Mouse (Mus musculus) C2C12 (cell line): ENCODE measurements around the gene Zranb3. TPM values are rescaled to one million over a fixed set of nuclear protein-coding genes. Genes with fewer than 3 reads are reported as not detected.
"Not testable (repeated sequence)": the region's sequence is repeated elsewhere in the genome, so short reads cannot be mapped to it uniquely, and the experiment has no call there.

Experiments used
- H3K27me3 ChIP-seq: one replicate; pipeline ENCODE4 v1.6.1; 2011; ENCODE audit not compliant: control insufficient read depth, insufficient read depth, insufficient read length
- H3K36me3 ChIP-seq: one replicate; pipeline ENCODE4 v1.6.1; 2011; ENCODE audit not compliant: control insufficient read depth, insufficient read depth
- H3K4me3 ChIP-seq: one replicate; pipeline ENCODE4 v1.5.1; 2011; ENCODE audit warnings: mild to moderate bottlenecking, control low read depth; ENCODE audit not compliant: poor library complexity, insufficient read depth, severe bottlenecking
- H3K79me2 ChIP-seq: one replicate; pipeline ENCODE4 v1.6.1; 2011; ENCODE audit not compliant: control insufficient read depth, insufficient read depth
- H3K79me3 ChIP-seq: one replicate; pipeline ENCODE4 v1.6.1; 2011; ENCODE audit warnings: low read depth, control low read depth
- H3ac ChIP-seq: one replicate; pipeline ENCODE3; 2011; ENCODE audit warnings: low read depth; ENCODE audit not compliant: control insufficient read depth, insufficient read length
- CEBPB ChIP-seq: IDR thresholded peaks from one replicate; pipeline ENCODE4 v1.6.1; 2011; ENCODE audit warnings: low read depth, mild to moderate bottlenecking, control low read depth, moderate library complexity
- CTCF ChIP-seq: IDR thresholded peaks from one replicate; pipeline ENCODE4 v1.5.1; 2011; ENCODE audit not compliant: control insufficient read depth, insufficient read depth, insufficient read length
- FOSL1 ChIP-seq: IDR thresholded peaks from one replicate; pipeline ENCODE4 v1.8.0; 2011; ENCODE audit warnings: mild to moderate bottlenecking, low read length; ENCODE audit not compliant: poor library complexity, insufficient read depth, severe bottlenecking
- MAX ChIP-seq: IDR thresholded peaks from one replicate; pipeline ENCODE4 v1.6.1; 2011; ENCODE audit warnings: mild to moderate bottlenecking, control low read depth
- MYOD1 ChIP-seq: IDR thresholded peaks from one replicate; pipeline ENCODE4 v1.6.1; 2011; ENCODE audit warnings: low read depth; ENCODE audit not compliant: control insufficient read depth, insufficient read length
- MYOG ChIP-seq: IDR thresholded peaks from one replicate; pipeline ENCODE4 v1.6.1; 2011; ENCODE audit not compliant: control insufficient read depth, insufficient read length; ENCODE audit errors: extremely low read depth
- USF1 ChIP-seq: IDR thresholded peaks from one replicate; pipeline ENCODE4 v1.6.1; 2011; ENCODE audit warnings: low read depth, mild to moderate bottlenecking, control low read depth, moderate library complexity
- long read RNA-seq, 2 experiments: library from polyadenylated mRNA; unstranded; transcript quantifications; one replicate each; pipeline ENCODE4 v2.0.0; 2019 to 2020
- polyA plus RNA-seq: library from polyadenylated mRNA; unstranded; fragments of >200 nt; fragmentation: generic; extraction: Trizol; gene quantifications from one replicate; pipeline ENCODE4 v1.2.1, GENCODE M21; 2012; ENCODE audit warnings: missing spikeins

The Zranb3 gene
- 3.1 TPM for polyA plus RNA-seq
- long read RNA-seq, experiment 1, partial matches to known transcripts, result 0 of 1 reads
- long read RNA-seq, experiment 1, other reads (novel, unspliced or antisense), result 1 of 1 reads
- long read RNA-seq, experiment 2, partial matches to known transcripts, result 4 of 6 reads
- long read RNA-seq, experiment 2, other reads (novel, unspliced or antisense), result 2 of 6 reads

DNA sequence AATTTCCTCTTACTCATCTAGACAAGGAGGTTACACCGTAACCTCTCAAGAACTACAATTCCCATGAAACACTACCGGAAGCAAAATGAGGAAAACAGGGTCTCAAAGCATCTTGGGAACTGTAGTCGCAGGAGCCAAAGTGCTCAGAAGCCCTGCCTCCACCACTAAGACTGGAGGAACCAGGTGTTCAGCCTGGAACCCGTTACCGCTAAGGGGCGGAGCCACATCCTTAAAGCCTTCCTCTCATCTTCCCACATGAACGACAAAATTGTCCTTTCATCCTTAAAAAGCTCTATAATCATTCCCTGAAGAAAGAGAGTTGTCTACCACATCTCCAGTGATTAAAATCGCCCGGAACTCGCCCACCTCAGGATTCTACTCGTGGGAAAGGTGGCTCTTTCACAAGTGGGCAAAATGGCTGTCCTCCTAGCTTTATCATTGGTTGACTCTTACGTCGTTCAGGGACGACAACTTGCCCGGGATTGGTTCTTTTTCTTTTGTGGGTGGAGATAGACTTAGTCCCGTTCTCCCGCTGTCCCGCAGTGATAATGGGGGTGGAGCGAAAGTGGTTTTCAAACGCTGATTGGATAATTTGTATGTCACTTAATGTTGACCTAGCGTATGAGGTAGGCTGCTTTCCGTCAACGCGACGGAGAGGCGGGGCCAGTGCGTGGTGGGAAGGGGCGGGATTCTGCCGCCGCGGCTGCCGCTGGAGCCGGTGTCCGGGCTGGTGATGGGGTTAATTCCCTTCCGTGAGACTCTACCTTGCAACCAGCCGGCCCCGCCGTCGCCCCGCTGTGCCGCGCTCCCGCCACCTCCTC is at the start of gene Zranb3, which contains the start of gene R3hdm1:
Gene Zranb3, minus strand, starts transcription at position 407 of the 821 bp plus-strand sequence.
Gene R3hdm1, plus strand, starts transcription at position 661 of the 821 bp plus-strand sequence.
- peak; percentile 51 for TF ChIP-seq MYOD1
- no peak for TF ChIP-seq CEBPB
- H3ac ChIP-seq, result peak within 1 kb of the TSS; percentile 85
- peak within 1 kb of the TSS; percentile 88 for H3K4me3 ChIP-seq
- H3K27me3 ChIP-seq, result no peaks in the 10 kb centered on the region
- no peaks in the 10 kb centered on the region for H3K36me3 ChIP-seq
- H3K79me3 ChIP-seq, result peaks cover 46% of the 10 kb centered on the region
- H3K79me2 ChIP-seq, result peaks cover 47% of the 10 kb centered on the region

GRCm38 (mm10) chr1:128141737-128142136 is 38.9 kb upstream of the Zranb3 start:
- no peak overlapping the region for H3K4me3 ChIP-seq
- peaks cover 46% of the 10 kb centered on the region for H3K79me2 ChIP-seq
- no peak overlapping the region for H3ac ChIP-seq
- H3K79me3 ChIP-seq, result peaks cover 11% of the 10 kb centered on the region
- H3K36me3 ChIP-seq, result no peaks in the 10 kb centered on the region
- TF ChIP-seq MAX (no peak), MYOD1 (no peak), USF1 (no peak), MYOG (no peak), CEBPB (no peak), CTCF (no peak), FOSL1 (no peak)
- no peaks in the 10 kb centered on the region for H3K27me3 ChIP-seq

DNA sequence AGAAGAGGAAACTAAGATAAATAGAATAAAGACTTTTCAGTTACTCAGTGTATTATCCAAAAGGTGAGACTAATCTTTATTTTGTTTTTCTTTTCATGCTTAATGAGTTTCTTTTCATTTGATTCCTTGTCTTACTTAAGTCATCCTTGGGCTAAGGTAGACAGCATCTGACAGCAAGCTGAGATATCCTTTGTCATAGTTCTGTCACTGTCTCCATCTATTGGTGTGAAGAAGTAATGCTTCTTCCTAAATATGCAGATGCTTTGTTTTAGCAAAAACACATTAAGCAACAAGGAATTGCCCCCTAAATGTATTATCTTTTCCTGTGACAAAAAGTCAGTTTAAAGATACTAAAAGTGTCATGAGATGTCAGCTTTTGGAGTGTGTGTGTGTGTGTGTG is 38.2 kb upstream of the Zranb3 start:
- peaks cover 14% of the 10 kb centered on the region for H3K79me3 ChIP-seq
- peaks cover 48% of the 10 kb centered on the region for H3K79me2 ChIP-seq
- no peak overlapping the region for H3K4me3 ChIP-seq
- no peaks in the 10 kb centered on the region for H3K27me3 ChIP-seq
- no peaks in the 10 kb centered on the region for H3K36me3 ChIP-seq
- TF ChIP-seq FOSL1, result no peak
- TF ChIP-seq MYOD1, result no peak
- TF ChIP-seq MAX, result no peak
- TF ChIP-seq MYOG, result no peak
- no peak for TF ChIP-seq CTCF
- no peak for TF ChIP-seq CEBPB
- TF ChIP-seq USF1, result no peak
- H3ac ChIP-seq, result no peak overlapping the region

- H3K27me3 ChIP-seq, H3K4me3 ChIP-seq, H3ac ChIP-seq, H3K36me3 ChIP-seq: not testable (repeated sequence)
- peaks cover 41% of the 10 kb centered on the region for H3K79me3 ChIP-seq
- H3K79me2 ChIP-seq, result peaks cover 56% of the 10 kb centered on the region
These were observed 33.4 kb upstream of the Zranb3 start for GRCm38 (mm10) chr1:128136222-128136621.

- Histone ChIP-seq H3K79me2 (peaks cover 100% of the 10 kb centered on the region), H3K27me3 (no peaks in the 10 kb centered on the region), H3ac (no peak overlapping the region), H3K36me3 (no peaks in the 10 kb centered on the region), H3K4me3 (no peak overlapping the region), H3K79me3 (peaks cover 74% of the 10 kb centered on the region)
- no peak for TF ChIP-seq MYOD1
- TF ChIP-seq MYOG, result no peak
- TF ChIP-seq CEBPB, result no peak
These were observed 18.2 kb upstream of the Zranb3 start for GRCm38 (mm10) chr1:128120913-128121627.

- Histone ChIP-seq H3K4me3 (peak overlapping the region; percentile 88), H3K36me3 (no peaks in the 10 kb centered on the region), H3K79me2 (peaks cover 55% of the 10 kb centered on the region), H3ac (peak overlapping the region; percentile 85), H3K27me3 (no peaks in the 10 kb centered on the region), H3K79me3 (peaks cover 53% of the 10 kb centered on the region)
- TF ChIP-seq MAX (no peak), USF1 (no peak), FOSL1 (no peak), MYOD1 (no peak), MYOG (no peak), CEBPB (no peak), CTCF (no peak)
These were observed 757 bp upstream of the Zranb3 start for GRCm38 (mm10) chr1:128103520-128104088.
